Comparison of ENCODE assay signal across 22 mouse cellular contexts in the genomic region with DNA sequence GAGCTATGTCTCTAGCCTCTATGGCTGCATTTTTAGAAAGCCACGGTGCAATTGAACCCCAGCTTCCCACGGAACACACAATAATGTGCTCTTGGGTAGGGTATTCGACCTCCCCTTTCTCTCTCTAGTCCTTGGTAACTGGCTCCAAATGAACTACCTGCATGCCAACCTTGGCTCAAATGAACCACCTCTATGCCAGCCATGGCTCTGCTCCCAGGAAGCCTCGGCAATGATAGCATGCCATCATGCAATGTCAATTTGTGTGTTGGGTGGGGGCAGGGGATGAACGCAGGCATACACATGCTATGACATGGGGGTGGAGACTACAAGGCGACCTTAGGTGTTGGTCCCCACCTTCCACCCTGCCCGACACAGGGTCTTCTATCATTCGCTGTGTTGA.
DNase-seq lines count a peak whose midpoint lies in the region; ATAC-seq lines count a peak whose summit lies in the region.
"Had no signal": no experiment of that assay in that cellular context is flagged by ENCODE, and none has a peak within 500 bp of the region (broad histone marks: within the 10 kb centered on the region; RNA-seq: fewer than 3 reads in every experiment).

No protein-coding gene starts in this region.

- DNase-seq in adrenal gland, postnatal 25 days = peak; percentile 7
- no peak for DNase-seq in adrenal gland, postnatal 4 days (ENCODE audit: low spot score in 2 of 2)
- DNase-seq in cerebellum, postnatal 25 days = peak; percentile 68 to 75
- peak; percentile 36 for DNase-seq in heart, adult 8-10 months (ENCODE audit: low spot score)
- no peak for DNase-seq in heart, postnatal 4 days
- DNase-seq in layer of hippocampus, postnatal 10 days (ENCODE audit: low spot score in 2 of 2) = peak; percentile 68 to 71
- DNase-seq in layer of hippocampus, adult 9-10 months (ENCODE audit: low spot score) = no peak
- DNase-seq: adrenal gland, adult 2 months; forebrain, postnatal 0 days; kidney, adult 2 months; kidney, postnatal 36 days; liver, embryonic 13.5 days; lung, adult 18-20 months; lung, postnatal 4 days; right cerebral cortex, adult 18-20 months; spleen, adult 18-20 months; thymus, postnatal 14 days had no signal

- no peak for ATAC-seq in cerebellum, adult (ENCODE audit: insufficient number of reproducible peaks, low FRiP score, low TSS enrichment)
- ATAC-seq: activated CD4-positive, CD25-positive, alpha-beta regulatory T cell, adult 4 months; forebrain, postnatal 0 days; hindbrain, postnatal 0 days; intestine, embryonic 15.5 days; lung, postnatal 0 days had no signal

Comparison
In these comparisons a context has a peak if more than half of its experiments do, and no peak if none do; other contexts are left out.
1. DNase-seq: peak in adrenal gland, postnatal 25 days (single experiment), cerebellum, postnatal 25 days (2 of 2), heart, adult 8-10 months (single experiment) and layer of hippocampus, postnatal 10 days (2 of 2); none in adrenal gland, postnatal 4 days (0 of 2), heart, postnatal 4 days (single experiment) and layer of hippocampus, adult 9-10 months (single experiment).